Mouse (Mus musculus) kidney, embryonic 15.5 days (tissue): ENCODE data around the gene Hist1h3f. TPM values are rescaled to one million over a fixed set of nuclear protein-coding genes. Genes with fewer than 3 reads are reported as not detected.

Experiments used
- microRNA-seq: library from miRNA; unstranded; fragments of <30 nt; microRNA quantifications from one replicate; pipeline ENCODE4, GENCODE M21; 2016
- polyA plus RNA-seq: library from polyadenylated mRNA; unstranded; fragments of >200 nt; fragmentation: Nextera tagmentation; extraction: Ambion mirVana; gene quantifications from 2 replicates; pipeline ENCODE4 v1.2.1, GENCODE M21; 2015

The Hist1h3f gene
- polyA plus RNA-seq, 1 experiment from 2014 or later = 1.3 TPM

Small RNA genes lying within 50 kb of the gene (microRNA-seq; reads per million reads assigned to microRNA genes)
- not detected for gene Gm44297
- gene Gm44359 = not detected
- gene Gm44394 = not detected
- gene n-TStga1 = 1.2 reads per million

Other genes with a start within 250 kb of the Hist1h3f start
- gene Zfp322a, start 174.8 kb upstream of the Hist1h3f start, polyA plus RNA-seq = 48.8 and 48.9 TPM in 2 replicates
- 13.5 and 13.7 TPM in 2 replicates for gene Abt1, start 120.2 kb upstream of the Hist1h3f start, polyA plus RNA-seq
- gene Btn1a1, start 78.2 kb upstream of the Hist1h3f start, polyA plus RNA-seq = 0.08 and 0.12 TPM in 2 replicates
- 0.55 and 0.71 TPM in 2 replicates for gene Btn2a2, start 55.2 kb upstream of the Hist1h3f start, polyA plus RNA-seq
- 7.5 and 7.8 TPM in 2 replicates for gene Hist1h4h, start 13.0 kb upstream of the Hist1h3f start, polyA plus RNA-seq
- gene Hist1h2af, start 10.1 kb upstream of the Hist1h3f start, polyA plus RNA-seq = 3.3 and 7.3 TPM in 2 replicates
- 6.6 and 6.9 TPM in 2 replicates for gene Hist1h3g, start 8.6 kb upstream of the Hist1h3f start, polyA plus RNA-seq
- gene Hist1h2bh, start 660 bp upstream of the Hist1h3f start, polyA plus RNA-seq = 0.91 and 1.1 TPM in 2 replicates
- gene Hist1h4f, start 7.6 kb downstream of the Hist1h3f start, polyA plus RNA-seq = 0.96 and 1.3 TPM in 2 replicates
- gene Hist1h1d, start 9.2 kb downstream of the Hist1h3f start, polyA plus RNA-seq = 0.66 and 0.67 TPM in 2 replicates
- 6.5 and 6.7 TPM in 2 replicates for gene Hist1h3e, start 18.3 kb downstream of the Hist1h3f start, polyA plus RNA-seq
- 84.7 and 118 TPM in 2 replicates for gene Hist1h2ae, start 27.2 kb downstream of the Hist1h3f start, polyA plus RNA-seq
- gene Hist1h2bg, start 27.3 kb downstream of the Hist1h3f start, polyA plus RNA-seq = 10.6 and 10.9 TPM in 2 replicates
- gene Hist1h2bf, start 30.1 kb downstream of the Hist1h3f start, polyA plus RNA-seq = 6.0 and 6.9 TPM in 2 replicates
- 3.6 TPM in 2 replicates for gene Hist1h2ad, start 30.3 kb downstream of the Hist1h3f start, polyA plus RNA-seq
- 6.5 and 7.5 TPM in 2 replicates for gene Hist1h3d, start 31.7 kb downstream of the Hist1h3f start, polyA plus RNA-seq
- 123 and 142 TPM in 2 replicates for gene Hist1h4d, start 37.5 kb downstream of the Hist1h3f start, polyA plus RNA-seq
- gene Hist1h2be, start 77.1 kb downstream of the Hist1h3f start, polyA plus RNA-seq = 3.1 and 3.7 TPM in 2 replicates
- 19.7 and 21.1 TPM in 2 replicates for gene Hist1h1e, start 78.5 kb downstream of the Hist1h3f start, polyA plus RNA-seq
- 1.3 and 1.5 TPM in 2 replicates for gene Hist1h2ac, start 139.9 kb downstream of the Hist1h3f start, polyA plus RNA-seq
- 65.3 and 71.8 TPM in 2 replicates for gene Hist1h2bc, start 140.1 kb downstream of the Hist1h3f start, polyA plus RNA-seq
- 0.31 TPM in 1 of 2 replicates, not detected in the other for gene Hist1h1t, start 151.8 kb downstream of the Hist1h3f start, polyA plus RNA-seq
- 7.5 and 8.5 TPM in 2 replicates for gene Hist1h4c, start 154.4 kb downstream of the Hist1h3f start, polyA plus RNA-seq
- 6.4 and 7.7 TPM in 2 replicates for gene Hfe, start 166.8 kb downstream of the Hist1h3f start, polyA plus RNA-seq
- 24.1 and 27.2 TPM in 2 replicates for gene Hist1h1c, start 194.8 kb downstream of the Hist1h3f start, polyA plus RNA-seq
- gene Hist1h3c, start 201.6 kb downstream of the Hist1h3f start, polyA plus RNA-seq = 12.6 and 13.5 TPM in 2 replicates
- 3.8 and 4.5 TPM in 2 replicates for gene Hist1h2bb, start 202.7 kb downstream of the Hist1h3f start, polyA plus RNA-seq
- 39.2 and 44.8 TPM in 2 replicates for gene Hist1h2ab, start 207.1 kb downstream of the Hist1h3f start, polyA plus RNA-seq
- 10.8 and 11.3 TPM in 2 replicates for gene Hist1h3b, start 208.2 kb downstream of the Hist1h3f start, polyA plus RNA-seq
- 5.4 and 6.4 TPM in 2 replicates for gene Hist1h4b, start 213.0 kb downstream of the Hist1h3f start, polyA plus RNA-seq
- gene Hist1h4a, start 217.2 kb downstream of the Hist1h3f start, polyA plus RNA-seq = 0.35 TPM in 1 of 2 replicates, not detected in the other
- 8.0 and 9.4 TPM in 2 replicates for gene Hist1h3a, start 218.3 kb downstream of the Hist1h3f start, polyA plus RNA-seq
- 2.3 and 3.1 TPM in 2 replicates for gene Hist1h1a, start 219.6 kb downstream of the Hist1h3f start, polyA plus RNA-seq
- not detected in 2 replicates for gene Trim38, start 225.9 kb downstream of the Hist1h3f start, polyA plus RNA-seq